Mouse (Mus musculus) CD4-positive, CD25-positive, alpha-beta regulatory T cell, adult 2 months (primary cell): ENCODE measurements around the gene Rab42.

Source experiments
- DNase-seq: peaks from one replicate; pipeline ENCODE4 v3.0.0-alpha.2; 2012; ENCODE audit warnings: low read depth, low spot score

Gene Rab42

DNA sequence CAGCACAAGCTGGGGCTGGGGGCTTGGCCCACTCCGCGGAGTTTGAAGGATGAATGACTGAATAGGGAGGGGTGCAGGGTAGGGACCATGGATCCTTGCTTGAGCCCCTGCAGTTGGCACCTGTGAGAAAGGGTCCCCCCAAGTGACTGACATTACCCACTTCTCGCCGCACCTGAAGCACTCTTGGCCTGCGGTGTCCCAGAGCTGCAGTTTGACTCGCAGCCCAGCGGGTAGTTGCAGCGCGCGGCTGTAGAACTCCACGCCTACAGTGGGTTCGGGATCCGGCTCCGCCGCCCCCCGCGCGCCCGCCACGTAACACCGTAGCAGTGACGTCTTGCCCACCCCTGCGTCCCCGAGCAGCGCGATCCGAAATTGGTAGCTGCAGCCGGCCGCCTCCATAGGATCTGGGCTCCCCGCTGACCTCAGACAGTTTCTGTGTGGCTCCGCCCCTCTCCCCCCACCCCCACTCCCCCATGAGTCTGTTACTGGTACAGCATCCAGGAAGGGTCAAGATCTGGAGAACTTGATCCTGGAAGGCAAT, at the start of gene Rab42:
Gene Rab42, minus strand, starts transcription at position 447 of the 541 bp plus-strand sequence.
- peak; percentile 77 for DNase-seq

DNA sequence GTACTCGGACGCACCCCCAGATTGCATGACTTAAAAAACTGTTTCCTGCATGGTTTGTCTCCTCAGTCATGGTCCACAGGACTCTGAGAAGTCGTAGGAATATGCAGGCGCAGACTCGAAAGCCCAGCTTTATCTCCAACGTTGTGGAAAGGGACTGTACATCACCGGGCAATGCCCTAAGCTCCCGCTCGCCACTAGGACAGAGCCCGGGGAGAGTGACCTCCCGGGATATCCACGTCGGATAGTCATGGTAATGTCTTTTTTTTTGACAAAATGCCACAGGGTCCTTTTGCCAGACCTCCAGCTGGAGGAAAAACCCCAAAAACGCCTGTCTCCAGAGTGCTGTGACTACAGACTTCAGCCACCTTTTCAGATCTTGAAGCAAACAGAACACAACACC, 49.6 kb upstream of the Rab42 start:
- no peak for DNase-seq

GRCm38 (mm10) chr4:132351401-132351800, 48.2 kb upstream of the Rab42 start:
- DNase-seq: no peak

GRCm38 (mm10) chr4:132350854-132351253, 47.7 kb upstream of the Rab42 start:
- no peak for DNase-seq

- no peak for DNase-seq
Observed at GRCm38 (mm10) chr4:132350123-132350740, 47.0 kb upstream of the Rab42 start.

- no peak for DNase-seq
Observed at GRCm38 (mm10) chr4:132349495-132350122, 46.4 kb upstream of the Rab42 start.

DNA sequence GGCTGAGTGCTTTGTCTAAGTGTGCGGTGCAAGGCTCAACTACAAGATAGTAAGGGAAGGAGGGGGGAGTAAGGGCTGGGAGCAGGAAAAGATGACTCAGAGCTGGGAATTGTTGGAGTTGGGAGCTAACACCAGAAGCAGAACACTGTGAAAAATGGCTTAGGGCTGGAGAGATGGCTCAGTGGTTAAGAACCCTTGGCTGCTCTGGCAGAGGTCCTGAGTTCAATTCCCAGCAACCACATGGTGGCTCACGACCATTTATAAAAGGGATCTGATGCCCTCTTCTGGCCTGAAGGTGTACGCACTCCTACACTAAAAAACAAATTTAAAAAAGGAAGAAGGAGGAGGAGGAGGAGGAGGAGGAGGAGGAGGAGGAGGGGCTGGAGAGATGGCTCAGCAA, 43.5 kb upstream of the Rab42 start:
- peak; percentile 43 for DNase-seq

GRCm38 (mm10) chr4:132346261-132346660, 43.1 kb upstream of the Rab42 start:
- DNase-seq: no peak

DNA sequence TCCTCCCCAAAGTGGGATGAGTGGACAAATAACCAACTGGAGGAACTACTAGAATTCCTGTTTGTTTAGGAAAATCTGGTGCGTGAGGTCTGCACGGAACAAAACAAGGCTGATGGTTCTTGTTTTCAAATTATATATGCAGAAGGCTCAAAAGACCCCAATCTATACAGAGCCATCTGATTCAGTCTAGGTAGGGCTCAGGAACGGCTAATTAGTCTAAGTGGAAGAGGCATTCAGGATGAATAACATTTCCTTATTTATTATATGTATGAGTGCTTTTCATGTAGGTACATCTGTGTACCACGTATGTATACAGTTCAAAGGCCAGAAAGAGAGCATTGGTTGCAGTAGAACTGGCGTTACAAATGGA, 42.6 kb upstream of the Rab42 start:
- no peak for DNase-seq

GRCm38 (mm10) chr4:132345135-132345842, 42.1 kb upstream of the Rab42 start:
- DNase-seq: peak; percentile 89

DNA sequence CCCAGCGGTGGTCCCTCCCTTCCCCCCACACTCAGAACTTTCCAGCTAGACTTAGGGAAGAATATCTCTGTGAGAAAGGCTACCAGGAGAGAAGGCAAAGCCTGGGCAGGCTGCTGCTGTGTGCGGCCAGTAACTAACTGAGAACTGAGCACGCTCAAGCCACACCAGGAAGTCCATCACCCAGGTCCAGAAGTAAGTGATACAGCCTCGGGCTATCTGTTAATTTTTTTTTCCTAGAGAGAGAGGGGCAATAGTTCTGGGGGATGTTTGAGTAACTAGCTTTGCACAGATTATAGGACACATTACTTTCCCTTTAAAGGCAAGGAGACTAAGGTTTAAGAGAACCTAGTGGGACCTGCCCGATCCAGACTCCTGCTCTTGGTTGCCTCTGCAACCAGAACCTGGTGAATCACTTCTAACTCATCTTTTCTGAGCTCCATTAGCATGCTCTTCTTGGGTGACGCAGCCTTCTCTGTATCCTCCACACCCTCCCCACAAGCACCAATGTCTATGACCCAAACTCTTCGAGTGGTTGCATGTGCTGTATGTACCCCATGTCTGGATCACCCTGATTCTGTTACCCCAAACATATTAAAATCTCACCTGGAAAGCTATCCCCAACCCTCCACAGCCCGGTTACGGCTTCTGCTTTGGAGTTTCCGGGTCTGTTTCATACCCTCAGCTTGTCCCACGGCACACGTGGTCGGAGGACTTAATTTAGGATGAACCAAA, 41.4 kb upstream of the Rab42 start:
- DNase-seq: no peak

GRCm38 (mm10) chr4:132341451-132341850, 38.3 kb upstream of the Rab42 start:
- DNase-seq: no peak

DNA sequence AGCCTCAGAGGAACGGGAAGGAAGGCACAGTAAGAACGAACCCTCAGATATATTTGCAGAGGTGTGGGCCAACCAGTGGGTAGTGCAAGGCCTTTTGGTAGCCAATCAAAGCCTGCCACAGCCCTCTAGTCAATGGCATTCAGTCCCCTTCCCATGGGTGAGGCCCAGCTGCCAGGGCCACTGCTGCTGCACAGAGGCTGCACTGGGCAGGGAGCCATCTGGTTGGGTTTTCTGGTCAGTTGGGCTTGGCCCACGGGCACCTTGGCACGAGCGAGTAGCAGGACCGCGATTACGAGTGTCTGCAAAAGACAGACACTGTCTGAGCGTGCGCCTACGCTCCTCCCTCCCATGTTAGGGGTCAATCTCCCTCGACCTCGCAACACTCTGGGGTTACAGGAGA, 35.8 kb upstream of the Rab42 start:
- DNase-seq: no peak

DNA sequence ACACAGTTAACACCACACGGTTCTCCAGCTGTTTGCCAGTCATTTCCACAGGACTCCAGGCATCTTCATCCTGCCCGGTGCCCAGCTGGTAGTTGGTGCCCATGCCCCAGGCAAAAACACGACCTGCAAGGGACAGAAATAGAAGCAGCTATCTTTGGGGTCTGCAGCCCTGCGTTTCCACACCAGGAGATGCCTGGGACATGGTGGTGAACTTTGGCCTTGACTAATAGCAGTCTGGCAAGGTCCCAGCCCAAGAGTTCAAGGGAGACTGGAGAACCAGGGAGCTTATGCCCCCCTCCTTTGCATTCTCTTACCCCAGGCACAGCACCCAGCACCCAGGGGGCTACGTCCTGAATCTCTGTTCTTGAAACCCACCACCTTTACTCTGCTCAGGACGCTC, 29.7 kb upstream of the Rab42 start:
- DNase-seq: no peak

- no peak for DNase-seq
Observed at GRCm38 (mm10) chr4:132331960-132332359, 28.8 kb upstream of the Rab42 start.

- no peak for DNase-seq
Observed at GRCm38 (mm10) chr4:132329835-132330354, 26.7 kb upstream of the Rab42 start.

GRCm38 (mm10) chr4:132329115-132329834, 26.1 kb upstream of the Rab42 start, which contains the start of gene Trnau1ap:
Gene Trnau1ap (minus strand): TSS chr4:132329538.
- DNase-seq: peak; percentile 93

GRCm38 (mm10) chr4:132328391-132328982, 25.3 kb upstream of the Rab42 start:
- no peak for DNase-seq

DNA sequence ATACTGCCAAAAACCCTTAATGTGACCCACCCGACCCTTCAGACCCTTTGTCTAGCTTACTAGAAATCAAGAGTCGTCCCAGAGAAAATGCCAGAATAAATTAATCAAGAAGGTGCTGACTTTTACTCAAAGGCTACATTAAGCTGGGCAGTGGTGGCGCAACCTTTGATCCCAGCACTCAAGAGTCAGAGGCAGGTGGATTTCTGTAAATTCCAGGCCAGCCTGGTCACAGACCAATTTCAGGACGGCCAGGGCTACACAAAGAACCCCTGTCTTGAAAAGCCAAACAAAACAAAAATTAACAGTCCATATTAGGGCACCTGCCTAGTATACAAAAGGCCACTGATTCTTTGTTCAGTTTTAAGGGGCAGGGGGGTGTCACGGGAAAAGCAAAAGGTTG, 23.3 kb upstream of the Rab42 start:
- DNase-seq: no peak

- no peak for DNase-seq
Observed at GRCm38 (mm10) chr4:132315711-132316110, 12.5 kb upstream of the Rab42 start.

GRCm38 (mm10) chr4:132312627-132313026, 9.4 kb upstream of the Rab42 start:
- no peak for DNase-seq
